Mouse (Mus musculus) forebrain, embryonic 11.5 days (tissue): ENCODE measurements around the gene Ms4a2. TPM values are rescaled to one million over a fixed set of nuclear protein-coding genes. Genes with fewer than 3 reads are reported as not detected.

ENCODE experiments used
- polyA plus RNA-seq: library from polyadenylated mRNA; unstranded; fragments of >200 nt; fragmentation: Nextera tagmentation; extraction: Ambion mirVana; gene quantifications from 2 replicates; pipeline ENCODE4 v1.2.1, GENCODE M21; 2014

The Ms4a2 gene
- polyA plus RNA-seq, 1 experiment from 2014 or later: not detected

Other genes with a start within 250 kb of the Ms4a2 start
- 1.6 and 1.7 TPM in 2 replicates for gene Ms4a4a, start 248.2 kb downstream of the Ms4a2 start, polyA plus RNA-seq
- gene Ms4a4c, start 218.9 kb downstream of the Ms4a2 start, polyA plus RNA-seq: not detected in 2 replicates
- not detected in 2 replicates for gene Ms4a4b, start 180.2 kb downstream of the Ms4a2 start, polyA plus RNA-seq
- 1.5 and 2.4 TPM in 2 replicates for gene Ms4a6c, start 154.4 kb downstream of the Ms4a2 start, polyA plus RNA-seq
- not detected in 2 replicates for gene Gm8369, start 137.8 kb downstream of the Ms4a2 start, polyA plus RNA-seq
- gene Ms4a6b, start 107.2 kb downstream of the Ms4a2 start, polyA plus RNA-seq: 2.2 and 2.6 TPM in 2 replicates
- 0.24 and 0.29 TPM in 2 replicates for gene Ms4a4d, start 86.9 kb downstream of the Ms4a2 start, polyA plus RNA-seq
- gene Ms4a6d, start 18.9 kb downstream of the Ms4a2 start, polyA plus RNA-seq: 1.8 and 2.2 TPM in 2 replicates
- gene Ms4a3, start 17.1 kb upstream of the Ms4a2 start, polyA plus RNA-seq: not detected in 2 replicates
- not detected in 2 replicates for gene Oosp2, start 36.8 kb upstream of the Ms4a2 start, polyA plus RNA-seq
- gene Oosp1, start 67.4 kb upstream of the Ms4a2 start, polyA plus RNA-seq: not detected in 2 replicates
- not detected in 2 replicates for gene Oosp3, start 73.3 kb upstream of the Ms4a2 start, polyA plus RNA-seq
- not detected in 2 replicates for gene Gif, start 123.8 kb upstream of the Ms4a2 start, polyA plus RNA-seq
- gene Mrpl16, start 146.7 kb upstream of the Ms4a2 start, polyA plus RNA-seq: 54.3 and 54.9 TPM in 2 replicates
- 11.0 and 11.4 TPM in 2 replicates for gene Stx3, start 195.7 kb upstream of the Ms4a2 start, polyA plus RNA-seq
- gene Olfr1417, start 215.5 kb upstream of the Ms4a2 start, polyA plus RNA-seq: not detected in 2 replicates
- gene Olfr1418, start 237.3 kb upstream of the Ms4a2 start, polyA plus RNA-seq: not detected in 2 replicates